Mouse (Mus musculus): ENCODE measurements around the gene Mthfd1l. TPM values are rescaled to one million over a fixed set of nuclear protein-coding genes. Genes with fewer than 3 reads are reported as not detected.

The Mthfd1l gene
- polyA plus RNA-seq, 1 experiment: 12.7 TPM

DNA sequence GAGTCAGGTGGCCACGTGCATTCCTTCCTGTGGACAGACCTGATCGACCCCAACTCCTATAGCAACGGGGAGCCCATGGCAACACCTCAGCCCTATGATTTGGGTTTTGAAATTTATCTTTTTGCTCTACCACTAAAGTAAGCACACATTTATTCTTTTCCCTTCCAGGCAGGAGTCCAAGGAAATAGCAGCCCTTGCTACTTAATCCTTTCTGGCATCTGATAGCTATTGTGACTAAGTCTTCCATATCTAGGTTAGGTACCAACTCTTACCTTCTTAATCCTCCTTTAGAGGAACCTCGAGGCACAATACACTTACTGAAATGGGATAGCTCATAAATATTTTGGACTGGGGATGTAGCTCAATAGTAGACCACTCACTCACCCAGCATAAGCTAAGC, 180.1 kb downstream of the Mthfd1l start:
- DNase-seq (ENCODE audit: low spot score): no peak

DNA sequence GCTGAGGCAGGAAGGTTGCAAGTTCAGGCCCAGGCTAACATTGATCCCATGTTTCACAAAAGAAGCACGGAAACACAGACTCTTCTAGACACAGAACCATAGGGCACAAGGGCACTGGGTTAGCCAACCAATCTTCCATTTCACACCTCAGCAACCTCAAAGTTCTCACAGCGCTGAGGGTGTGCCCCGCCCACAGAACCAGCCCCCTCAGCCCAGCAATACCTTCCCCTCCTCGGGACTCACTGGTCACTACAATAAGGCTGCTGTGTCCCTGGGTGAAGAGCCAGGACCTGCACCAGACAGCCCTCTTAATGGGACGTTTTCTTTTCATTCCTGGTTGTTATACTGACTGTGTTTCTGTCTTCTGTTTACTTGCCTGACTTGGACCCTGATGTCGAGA, 181.1 kb downstream of the Mthfd1l start:
- DNase-seq (ENCODE audit: low spot score): no peak

DNA sequence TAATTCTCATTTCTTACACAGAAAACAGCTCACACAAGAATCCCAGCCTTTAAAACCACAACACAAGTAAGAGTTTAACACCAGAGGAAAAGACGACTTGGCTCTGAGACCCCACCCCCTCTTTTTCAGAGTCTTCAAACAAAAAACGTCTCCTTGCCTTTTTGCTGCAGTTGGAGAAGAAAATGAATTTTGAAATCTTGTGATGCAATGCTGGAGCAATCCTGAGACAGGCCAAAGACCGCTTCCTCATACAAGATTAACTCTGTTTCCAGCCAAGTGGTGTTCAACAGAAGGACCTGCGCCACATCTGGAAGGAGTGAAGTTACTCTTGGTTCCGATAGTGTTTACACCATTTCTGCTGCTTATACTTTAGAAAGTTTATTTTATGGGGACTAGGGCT, 182.6 kb downstream of the Mthfd1l start:
- DNase-seq (ENCODE audit: low spot score): no peak

DNA sequence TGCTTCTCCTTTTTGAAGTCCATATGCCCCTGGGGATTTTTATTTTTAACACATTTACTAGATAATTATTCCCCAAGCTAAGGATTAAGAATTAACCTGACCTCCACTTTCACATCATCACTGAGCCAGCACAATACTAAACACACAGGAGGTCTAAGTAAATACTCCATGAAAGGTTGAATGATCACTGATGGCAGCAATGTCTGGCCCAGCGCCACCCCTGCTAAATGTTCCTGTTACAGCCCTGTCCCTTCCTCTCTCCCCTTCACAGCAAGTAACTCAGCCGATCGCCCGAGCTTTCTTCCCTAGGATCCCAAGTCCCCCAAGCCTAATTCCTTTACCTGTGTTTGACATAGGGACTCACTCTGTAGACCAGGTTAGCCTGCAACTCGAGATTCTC, 185.6 kb downstream of the Mthfd1l start:
- DNase-seq (ENCODE audit: low spot score): no peak

DNA sequence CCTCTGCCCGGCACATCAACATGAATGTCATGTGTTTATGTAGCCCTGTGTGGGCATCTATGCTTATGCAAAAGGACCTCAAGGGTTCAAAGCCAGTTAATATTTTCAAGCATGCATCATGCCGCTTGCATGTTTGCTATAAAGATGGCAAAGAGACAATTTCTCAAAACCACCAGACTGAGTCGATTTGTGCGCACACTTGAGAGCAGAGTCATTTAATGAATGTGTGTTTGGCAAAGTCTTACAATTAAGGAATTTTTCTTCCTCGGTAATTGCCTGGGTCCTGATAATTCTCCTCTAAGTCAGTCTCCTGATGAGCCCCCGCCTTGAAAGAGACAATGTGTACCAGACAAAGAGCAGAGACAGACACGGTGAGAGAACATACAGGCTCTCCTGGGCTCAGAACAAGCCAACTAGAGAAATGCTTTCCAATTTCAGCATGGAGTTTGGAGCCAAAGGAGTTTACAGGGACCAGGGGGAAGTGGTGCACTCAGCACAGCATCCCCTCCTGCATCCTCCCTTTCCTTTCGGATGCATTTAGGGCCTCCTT, 186.7 kb downstream of the Mthfd1l start:
- DNase-seq (ENCODE audit: low spot score): no peak

DNA sequence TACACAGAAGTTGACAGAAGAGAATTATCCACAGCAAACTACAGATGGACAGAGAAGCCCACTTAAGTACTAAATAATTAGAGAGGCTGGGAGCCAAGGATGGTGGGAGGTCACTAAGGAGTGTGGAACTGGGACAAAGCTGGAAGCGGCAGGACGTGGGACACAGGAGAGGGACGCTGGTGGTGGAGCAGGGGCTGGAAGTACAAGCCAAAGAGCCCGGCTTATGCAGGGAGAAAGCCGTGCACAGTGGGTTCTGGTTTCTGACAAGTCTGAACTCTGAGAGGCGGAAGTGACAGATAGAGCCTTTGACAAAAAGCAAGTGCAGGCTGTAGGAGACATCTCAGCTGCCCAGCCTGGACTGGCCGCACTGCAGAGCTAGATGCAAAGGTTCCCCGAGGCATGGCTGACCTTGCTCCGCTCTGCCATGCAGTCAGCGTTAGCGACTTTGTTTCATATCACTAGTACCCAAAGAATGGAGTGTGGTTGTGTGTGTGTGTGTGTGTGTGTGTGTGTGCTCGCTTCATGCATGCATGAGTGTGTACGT, 187.4 kb downstream of the Mthfd1l start:
- no peak for DNase-seq (ENCODE audit: low spot score)

DNA sequence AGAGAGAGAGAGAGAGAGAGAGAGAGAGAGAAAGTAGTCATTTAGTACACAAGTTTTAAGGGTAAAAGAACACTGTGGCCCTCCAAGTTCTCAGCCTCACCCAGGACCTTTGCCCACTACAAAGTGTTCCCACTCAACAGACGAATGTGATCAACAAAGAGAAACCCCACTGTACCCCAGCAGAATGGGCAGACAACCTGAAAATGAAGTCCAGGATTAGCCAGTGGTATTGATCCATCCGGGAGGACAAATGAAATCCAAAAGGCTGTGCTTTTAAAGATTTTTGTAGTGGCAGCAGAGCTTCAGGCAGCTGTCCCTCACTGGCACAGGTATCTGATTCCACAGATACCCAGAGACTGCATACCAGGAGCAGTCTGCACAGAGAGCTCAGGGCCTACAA, 189.1 kb downstream of the Mthfd1l start:
- no peak for DNase-seq (ENCODE audit: low spot score)

DNA sequence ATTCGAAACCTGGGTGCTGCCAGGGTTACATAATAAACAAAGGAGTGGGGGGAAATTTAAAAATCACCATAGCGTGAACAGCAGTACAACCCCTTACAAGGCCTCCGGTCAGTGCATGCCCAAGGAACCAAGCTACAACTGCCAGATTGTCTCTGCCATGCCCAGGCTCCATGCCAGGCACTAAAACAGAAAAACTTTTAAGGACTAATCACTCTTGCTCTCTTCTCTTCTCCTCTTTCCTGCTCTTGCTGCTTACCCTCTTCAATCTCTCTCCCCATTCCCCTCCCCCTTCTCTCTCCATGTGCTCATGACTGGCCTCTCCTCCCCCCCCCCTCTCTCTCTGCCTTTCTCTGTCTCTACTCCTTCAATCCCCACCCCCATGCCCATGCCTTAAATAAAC, 190.1 kb downstream of the Mthfd1l start:
- DNase-seq (ENCODE audit: low spot score): no peak

DNA sequence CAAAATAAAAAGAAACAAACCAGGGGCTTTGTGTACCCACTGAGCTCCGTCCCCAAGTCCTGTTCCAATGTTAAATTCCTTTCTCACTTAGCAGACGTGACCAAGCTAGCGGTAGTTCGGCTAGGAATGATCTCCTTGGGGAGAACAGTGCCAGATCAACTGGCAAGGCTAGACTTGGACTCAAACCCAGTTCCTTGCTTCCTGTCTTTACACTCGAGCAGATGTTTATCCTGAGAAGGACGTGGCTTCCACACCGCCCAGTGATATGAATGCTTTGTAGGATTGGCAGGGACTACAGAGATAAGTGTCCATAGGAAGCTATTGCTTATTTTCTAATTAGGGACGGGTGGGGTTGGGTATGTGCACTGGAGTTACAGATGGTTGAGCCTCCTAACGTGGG, 191.8 kb downstream of the Mthfd1l start:
- no peak for DNase-seq (ENCODE audit: low spot score)

DNA sequence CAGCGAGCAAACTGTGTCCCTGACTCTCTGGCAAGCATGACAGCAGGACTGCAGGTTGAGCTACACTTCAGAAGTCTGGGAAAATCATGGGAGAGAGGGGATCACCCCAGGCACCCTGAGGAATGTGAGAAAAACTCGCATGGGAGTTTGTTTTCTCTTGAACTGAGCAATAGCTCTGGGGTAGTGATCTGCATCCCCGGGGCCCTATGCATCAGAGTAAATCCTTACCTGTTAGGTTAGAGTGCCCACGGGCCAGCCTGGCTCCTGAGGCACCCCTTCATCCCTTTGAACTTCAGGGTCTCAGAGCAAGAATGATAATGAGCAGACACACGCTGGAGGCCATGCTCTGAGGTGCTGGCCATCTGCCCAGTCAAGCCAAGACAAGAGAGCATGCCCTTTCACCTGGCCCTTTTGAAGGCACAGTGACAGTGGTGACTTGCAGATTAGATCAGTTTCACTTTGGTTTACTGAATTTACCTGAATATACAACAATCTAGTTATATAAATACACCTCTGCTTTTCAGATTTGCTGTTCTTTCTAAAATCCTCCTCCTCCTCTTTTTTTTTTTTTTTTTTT, 195.4 kb downstream of the Mthfd1l start:
- no peak for DNase-seq (ENCODE audit: low spot score)

DNA sequence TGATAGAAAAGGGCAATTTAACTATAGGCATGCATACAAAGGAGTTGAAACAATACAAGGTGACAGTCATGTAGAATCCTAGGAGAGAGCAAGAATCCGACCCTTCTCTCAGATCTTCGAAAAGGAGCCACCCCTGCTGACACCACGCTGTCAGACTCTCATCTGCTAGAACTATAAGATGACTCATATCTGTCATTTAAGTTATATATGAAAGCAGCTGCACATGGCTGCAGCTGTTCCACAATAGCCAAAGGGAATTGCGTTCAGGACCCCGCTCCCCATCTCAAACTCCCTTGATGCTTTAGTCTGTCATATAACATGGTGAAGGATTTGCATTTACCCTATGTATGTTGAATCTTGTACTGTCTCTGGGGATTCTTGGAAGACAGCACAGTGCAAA, 201.3 kb downstream of the Mthfd1l start:
- DNase-seq (ENCODE audit: low spot score): no peak

DNA sequence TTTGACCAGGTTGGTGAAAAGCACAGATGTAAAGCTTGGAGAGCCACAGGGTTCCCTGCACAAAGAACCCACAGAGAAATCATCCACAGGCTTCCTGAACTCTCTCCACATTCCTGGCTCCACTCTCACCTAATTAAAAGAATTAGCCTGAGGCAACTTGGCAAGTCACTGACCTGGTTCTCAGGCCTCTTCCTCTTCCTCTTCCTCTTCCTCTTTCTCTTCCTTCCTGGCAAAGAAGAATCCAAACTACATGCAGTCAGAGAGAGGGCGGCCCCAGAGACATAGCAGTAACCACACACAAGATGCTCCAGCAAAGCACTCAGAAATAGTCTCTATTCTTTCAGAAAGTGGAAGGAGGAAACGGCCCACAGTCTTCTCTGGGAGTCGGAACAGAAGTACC, 201.8 kb downstream of the Mthfd1l start:
- DNase-seq (ENCODE audit: low spot score): no peak

DNA sequence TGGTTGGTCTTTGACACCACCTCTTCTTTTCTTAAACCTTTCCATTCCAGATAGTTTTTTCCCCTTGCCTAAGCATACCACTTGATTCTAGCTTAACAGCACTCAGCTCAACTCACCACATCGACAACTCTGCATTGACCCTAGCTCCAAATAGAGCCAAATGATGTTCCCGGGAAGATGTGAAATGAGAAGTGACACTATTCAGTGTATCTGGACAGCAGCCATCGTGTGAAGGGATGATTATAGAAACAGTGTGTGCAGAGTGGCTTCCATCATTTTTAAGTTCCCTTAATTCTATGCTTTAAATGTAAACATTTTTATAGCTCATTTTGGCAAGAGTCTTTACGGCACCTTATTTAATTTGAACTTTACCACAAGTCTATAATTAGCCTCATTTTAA, 204.4 kb downstream of the Mthfd1l start:
- no peak for DNase-seq (ENCODE audit: low spot score)

DNA sequence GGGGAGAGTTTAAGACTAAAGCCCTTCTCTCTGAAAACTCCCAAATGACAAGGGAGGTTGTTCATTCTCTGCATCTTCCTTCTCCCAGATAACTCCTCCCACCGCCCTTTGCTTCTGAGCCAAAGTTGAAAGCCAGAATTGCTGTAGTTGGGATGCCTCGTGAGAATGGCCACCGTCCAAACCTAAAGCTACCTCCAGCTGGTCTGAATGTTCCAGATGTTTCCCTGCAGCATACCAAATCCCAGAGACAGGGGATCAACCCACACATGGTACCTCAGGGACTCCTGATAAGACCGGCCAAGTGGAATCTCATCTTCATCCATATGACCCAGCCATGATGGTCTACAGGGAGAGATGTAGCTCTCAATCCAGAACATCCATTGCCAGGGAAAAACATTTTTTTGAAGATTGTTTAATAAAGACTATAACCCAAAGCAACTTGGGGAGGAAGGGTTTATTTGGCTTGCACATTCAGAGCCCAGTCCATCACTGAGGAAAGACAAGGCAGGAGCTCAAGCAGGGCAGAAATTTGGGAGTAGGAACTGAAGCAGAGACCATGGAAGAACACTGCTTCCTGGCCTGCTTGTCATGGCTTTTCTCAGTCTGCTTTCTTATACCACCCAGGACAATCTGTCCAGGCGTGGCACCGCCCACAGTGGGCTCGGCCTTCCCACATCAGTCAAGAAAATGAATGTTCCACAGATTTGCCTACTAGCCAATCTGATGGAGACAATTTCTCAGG, 206.3 kb downstream of the Mthfd1l start:
- DNase-seq (ENCODE audit: low spot score): no peak

DNA sequence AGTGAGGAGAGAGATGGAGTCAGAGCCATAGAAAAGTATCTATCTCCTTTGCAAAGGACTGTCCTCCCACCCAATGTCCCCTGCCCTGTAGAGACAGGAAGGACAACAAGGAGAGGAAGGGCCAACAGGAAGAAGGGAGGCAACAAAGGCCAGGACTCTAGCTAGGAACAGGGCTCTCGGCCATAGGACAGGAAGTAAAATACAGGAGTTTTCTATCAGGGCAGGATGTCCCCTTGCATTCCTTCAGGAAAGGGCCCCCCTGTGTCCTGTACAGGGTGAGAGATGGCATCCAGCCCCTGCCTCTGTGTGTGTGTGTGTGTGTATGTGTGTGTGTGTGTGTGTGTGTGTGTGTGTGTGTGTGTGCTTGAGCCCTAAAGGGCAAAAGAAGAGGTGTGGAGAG, 209.0 kb downstream of the Mthfd1l start:
- no peak for DNase-seq (ENCODE audit: low spot score)

DNA sequence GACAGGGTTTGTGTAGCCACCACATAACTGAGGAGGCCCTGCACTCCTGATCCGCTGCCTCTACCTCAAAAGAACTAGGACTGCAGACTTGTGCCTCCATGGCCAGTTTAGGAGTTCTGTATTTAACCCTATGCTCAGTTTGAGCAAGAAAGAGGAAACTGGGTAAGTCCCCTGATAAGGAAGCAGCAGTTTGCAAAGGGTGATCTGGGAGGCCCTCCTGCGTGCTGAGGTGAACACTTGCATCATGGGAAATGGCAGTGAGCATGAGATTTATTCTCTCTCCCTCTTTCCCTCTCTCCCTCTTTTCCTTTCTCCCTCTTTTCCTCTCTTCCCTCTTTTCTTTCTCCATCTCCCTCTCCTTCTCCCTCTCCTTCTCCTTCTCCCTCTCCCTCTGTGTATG, 209.5 kb downstream of the Mthfd1l start:
- DNase-seq (ENCODE audit: low spot score): no peak

DNA sequence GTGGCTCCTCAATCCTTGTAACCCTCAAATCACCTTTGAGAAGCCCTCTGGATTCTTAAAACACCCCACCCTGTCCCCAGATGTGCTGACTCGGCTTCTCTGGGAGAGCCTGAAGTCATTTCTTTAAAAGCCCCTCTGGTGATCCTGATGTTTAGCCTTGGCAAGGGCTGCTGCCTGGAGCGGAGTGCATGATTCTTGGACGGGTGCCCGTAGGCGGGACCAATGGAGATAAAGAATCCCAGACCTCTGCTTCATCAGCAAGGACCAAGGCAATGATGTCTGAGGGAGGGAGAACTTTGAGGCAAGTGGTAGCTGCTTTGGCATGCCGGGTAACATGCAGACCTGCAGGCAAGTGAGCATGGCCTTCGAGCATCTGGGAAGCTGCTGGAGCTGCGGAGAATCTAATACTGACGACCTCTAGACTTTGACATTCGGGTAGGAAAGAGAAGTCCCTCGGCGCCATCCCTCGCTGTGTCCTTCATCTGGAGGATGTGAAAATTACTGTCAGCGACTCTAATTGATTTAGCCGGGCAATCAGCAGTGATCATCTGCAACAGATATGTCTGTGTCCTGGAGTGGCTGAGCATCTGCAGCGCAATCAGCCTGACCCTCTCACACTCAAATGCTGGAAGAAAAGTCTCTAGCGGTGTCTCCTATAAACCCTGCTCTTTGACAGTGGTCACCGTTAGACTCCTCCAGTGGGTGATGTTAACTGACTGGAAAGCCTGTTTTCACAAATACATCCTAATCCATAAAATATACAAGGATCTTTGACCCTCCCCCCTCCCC, 215.9 kb downstream of the Mthfd1l start:
- no peak for DNase-seq (ENCODE audit: low spot score)

DNA sequence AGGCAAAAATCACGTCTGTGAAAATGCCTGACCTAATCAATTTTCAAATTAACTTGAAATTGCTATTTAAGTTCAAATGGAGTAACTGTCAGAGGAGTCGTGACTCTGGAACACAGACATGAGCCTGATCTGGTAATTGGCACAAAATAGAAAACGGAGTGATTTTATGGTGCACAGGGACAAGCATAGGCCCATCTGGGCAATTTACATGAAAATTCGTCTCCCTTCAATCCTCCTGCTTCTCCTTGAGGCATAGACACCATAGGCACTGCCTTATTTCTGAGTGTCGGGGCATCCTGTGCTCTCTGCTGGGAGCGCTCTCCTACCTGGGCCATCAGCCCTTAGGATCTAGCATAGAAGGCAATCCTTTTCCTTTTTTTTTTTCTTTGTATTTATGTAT, 216.5 kb downstream of the Mthfd1l start:
- no peak for DNase-seq (ENCODE audit: low spot score)

DNA sequence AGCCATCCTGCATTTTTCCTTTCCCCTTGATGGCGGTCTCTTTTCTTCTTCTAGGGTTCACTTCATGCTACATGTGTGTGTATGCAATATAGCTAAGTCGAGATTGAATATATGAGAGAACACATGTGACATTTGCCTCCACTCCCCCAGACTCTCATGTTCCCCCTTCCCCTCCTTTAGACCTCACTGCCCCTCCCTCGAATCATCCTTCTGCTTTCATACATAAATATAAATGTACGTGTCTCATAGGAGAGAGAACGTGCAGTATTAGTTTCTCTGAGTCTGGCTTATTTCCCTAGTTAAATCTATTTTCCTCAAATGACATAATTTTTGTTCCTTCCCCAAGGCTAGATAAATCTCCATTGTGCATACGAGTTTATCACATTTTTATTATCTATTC, 226.1 kb downstream of the Mthfd1l start:
- no peak for DNase-seq (ENCODE audit: low spot score)

DNA sequence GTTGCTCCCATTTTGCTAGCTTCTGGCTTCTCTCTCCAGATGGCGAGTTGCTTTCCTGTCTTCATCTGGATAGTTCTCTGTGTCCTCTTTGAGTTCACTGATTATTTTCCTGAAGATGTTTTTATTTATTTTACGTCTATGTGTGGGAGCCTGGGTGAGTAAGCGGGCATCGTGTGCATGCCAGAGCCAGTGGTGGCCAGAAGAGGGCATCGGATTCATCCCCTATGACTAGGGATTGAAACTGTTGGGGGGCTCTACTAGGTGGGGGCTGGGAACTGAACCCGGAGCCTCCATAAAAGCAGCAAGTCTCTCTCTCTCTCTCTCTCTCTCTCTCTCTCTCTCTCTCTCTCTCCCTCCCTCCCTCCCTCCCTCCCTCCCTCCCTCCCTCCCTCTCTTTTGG, 227.0 kb downstream of the Mthfd1l start:
- DNase-seq (ENCODE audit: low spot score): no peak

DNA sequence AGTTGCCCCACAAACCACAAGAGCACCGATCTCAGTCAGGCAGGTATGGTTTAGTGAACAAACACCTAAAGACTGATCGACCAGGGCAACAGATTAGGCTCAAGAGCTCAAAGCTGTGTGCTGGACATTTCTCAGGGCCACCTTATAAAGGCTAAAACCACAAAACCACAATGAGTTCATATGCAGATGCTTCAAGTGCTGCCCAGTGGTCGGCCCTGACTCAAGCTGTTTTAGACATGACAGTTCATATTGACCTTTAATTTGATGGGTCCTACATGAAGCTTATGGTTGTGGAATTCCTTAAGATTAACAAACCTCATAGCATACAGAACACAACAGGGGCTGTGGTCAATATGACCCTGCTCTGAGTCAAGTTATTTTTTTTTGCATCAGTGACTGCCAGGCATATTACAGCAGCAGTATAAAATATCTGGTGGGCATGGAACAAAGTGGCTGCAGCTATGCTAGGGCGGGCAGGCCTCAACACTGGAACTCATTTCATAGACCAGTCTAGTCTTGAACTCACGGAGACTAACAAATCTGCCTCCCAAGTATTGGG, 227.7 kb downstream of the Mthfd1l start:
- no peak for DNase-seq (ENCODE audit: low spot score)

DNA sequence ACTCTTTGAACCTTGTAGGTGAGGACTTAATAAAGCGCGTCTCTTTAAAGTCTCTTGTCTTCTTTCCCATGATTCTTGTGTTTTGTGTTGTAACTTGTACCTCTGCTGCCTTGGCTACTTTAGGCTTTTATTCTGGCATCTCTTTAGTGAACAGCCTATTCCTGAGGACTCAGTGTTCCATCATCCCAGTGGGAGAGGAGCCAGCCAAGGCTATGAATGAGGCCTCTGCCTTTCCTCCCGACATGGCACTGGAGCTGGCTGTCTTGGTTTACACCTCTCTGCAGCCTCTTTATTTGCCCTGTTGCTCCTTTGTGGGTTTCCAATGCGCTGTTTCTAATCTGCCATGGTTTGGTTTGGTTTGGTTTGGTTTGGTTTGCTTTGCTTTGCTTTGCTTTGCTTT, 228.2 kb downstream of the Mthfd1l start:
- DNase-seq (ENCODE audit: low spot score): no peak

Measured in urinary bladder, adult 2 months (tissue).